Comparison of ENCODE assay signal across 25 mouse cellular contexts in genomic region chr19:54285481-54285880, GRCm38 (mm10).
DNase-seq lines count a peak whose midpoint lies in the region; ATAC-seq and TF ChIP-seq lines count a peak whose summit lies in the region.
"Had no signal": no experiment of that assay in that cellular context is flagged by ENCODE, and none has a peak within 500 bp of the region (broad histone marks: within the 10 kb centered on the region; RNA-seq: fewer than 3 reads in every experiment).

No protein-coding gene starts in this region.

- H3K4me1 ChIP-seq in midbrain, postnatal 0 days (ENCODE audit: insufficient read depth, low read length), result no peaks in the 10 kb centered on the region
- no peaks in the 10 kb centered on the region for H3K4me1 ChIP-seq in midbrain, embryonic 14.5 days (ENCODE audit: control insufficient read depth, insufficient read depth, low read length)
- H3K4me1 ChIP-seq in MEL (ENCODE audit: control insufficient read depth in 1 of 2, insufficient read depth in 2 of 2, low read length in 2 of 2), result no peaks in the 10 kb centered on the region
- H3K4me1 ChIP-seq in heart, embryonic 10.5 days, result no peaks in the 10 kb centered on the region
- H3K4me1 ChIP-seq: heart, embryonic 13.5 days; hindbrain, embryonic 15.5 days; intestine, embryonic 15.5 days; limb, embryonic 13.5 days had no signal

- TF ChIP-seq RAD21 in MEL (IDR thresholded peaks at IDR 0.05; ENCODE audit: low read depth, low read length), result no peak

- no peak overlapping the region for H3K27ac ChIP-seq in midbrain, postnatal 0 days (ENCODE audit: low read depth, low read length)
- H3K27ac ChIP-seq in midbrain, embryonic 14.5 days (replicated peaks; ENCODE audit: low read depth, low read length), result no peak overlapping the region
- H3K27ac ChIP-seq in MEL (ENCODE audit: control insufficient read depth, low read depth, low read length), result no peak overlapping the region
- no peak overlapping the region for H3K27ac ChIP-seq in heart, embryonic 10.5 days
- H3K27ac ChIP-seq: gastrocnemius, adult 2 months; heart, embryonic 13.5 days; hindbrain, embryonic 15.5 days; intestine, embryonic 15.5 days; limb, embryonic 13.5 days had no signal

- DNase-seq in midbrain, postnatal 0 days (ENCODE audit: low spot score), result peak; percentile 7
- DNase-seq in midbrain, embryonic 14.5 days, result no peak
- peak; percentile 36 for DNase-seq in MEL (ENCODE audit: low read depth, low spot score)
- peak; percentile 23 for DNase-seq in retina, embryonic 14.5 days (ENCODE audit: low spot score)
- no peak for DNase-seq in heart, embryonic 10.5 days (ENCODE audit: low spot score)
- no peak for DNase-seq in kidney, postnatal 36 days
- DNase-seq: adrenal gland, adult 8-10 months; cerebellum, adult 8-10 months; cerebellum, postnatal 25 days; gastrocnemius, adult 2 months; gastrocnemius, postnatal 36 days; heart, adult 18-20 months; heart, postnatal 10 days; kidney, adult 2 months; kidney, postnatal 4 days; lung, postnatal 36 days; thymus, adult 2 months; thymus, postnatal 36 days had no signal

- TF ChIP-seq CTCF in midbrain, postnatal 0 days (IDR thresholded peaks at IDR 0.05), result no peak
- no peak for TF ChIP-seq CTCF in MEL (IDR thresholded peaks at IDR 0.05 in 2 of 3, conservative IDR thresholded peaks at IDR 0.05 in 1 of 3; ENCODE audit: control insufficient read depth in 1 of 3, insufficient read depth in 1 of 3, low read depth in 2 of 3, low read length in 3 of 3, poor library complexity in 1 of 3, severe bottlenecking in 1 of 3)

- TF ChIP-seq EP300 in MEL (IDR thresholded peaks at IDR 0.05; ENCODE audit: low read depth in 1 of 2, low read length in 2 of 2), result no peak

- H3K4me2 ChIP-seq in midbrain, postnatal 0 days (ENCODE audit: low read depth, low read length, poor library complexity, severe bottlenecking), result no peak overlapping the region
- H3K4me2 ChIP-seq in midbrain, embryonic 14.5 days (ENCODE audit: low read length), result no peak overlapping the region
- H3K4me2 ChIP-seq: heart, embryonic 13.5 days; hindbrain, embryonic 15.5 days; intestine, embryonic 15.5 days; limb, embryonic 13.5 days; liver, embryonic 11.5 days; midbrain, embryonic 11.5 days had no signal

- H3K4me3 ChIP-seq in midbrain, postnatal 0 days (ENCODE audit: low read depth, low read length), result no peak overlapping the region
- no peak overlapping the region for H3K4me3 ChIP-seq in midbrain, embryonic 14.5 days (replicated peaks; ENCODE audit: low read depth, low read length)
- no peak overlapping the region for H3K4me3 ChIP-seq in MEL (ENCODE audit: control insufficient read depth in 1 of 2, insufficient read depth in 1 of 2, low read depth in 2 of 2, low read length in 2 of 2)
- H3K4me3 ChIP-seq in heart, embryonic 10.5 days, result no peak overlapping the region
- H3K4me3 ChIP-seq: gastrocnemius, adult 2 months; heart, embryonic 13.5 days; hindbrain, embryonic 15.5 days; intestine, embryonic 15.5 days; limb, embryonic 13.5 days had no signal

- no peaks in the 10 kb centered on the region for H3K79me2 ChIP-seq in MEL (ENCODE audit: control insufficient read depth, insufficient read depth, low read length, poor library complexity)

- ATAC-seq in midbrain, postnatal 0 days (ENCODE audit: low FRiP score), result no peak
- ATAC-seq in midbrain, embryonic 14.5 days (ENCODE audit: low FRiP score, low TSS enrichment), result no peak
- ATAC-seq: forebrain, embryonic 14.5 days; intestine, embryonic 15.5 days had no signal

- H3K9ac ChIP-seq in midbrain, postnatal 0 days (replicated peaks; ENCODE audit: low read length, poor library complexity, severe bottlenecking), result no peak overlapping the region
- H3K9ac ChIP-seq in midbrain, embryonic 14.5 days (replicated peaks; ENCODE audit: low read length), result no peak overlapping the region
- H3K9ac ChIP-seq in MEL (ENCODE audit: control insufficient read depth, low read depth, low read length, poor library complexity, severe bottlenecking), result no peak overlapping the region
- H3K9ac ChIP-seq: heart, embryonic 13.5 days; hindbrain, embryonic 15.5 days; intestine, embryonic 15.5 days; limb, embryonic 13.5 days had no signal

- no peaks in the 10 kb centered on the region for H3K36me3 ChIP-seq in midbrain, postnatal 0 days (ENCODE audit: insufficient read depth, low read length)
- no peaks in the 10 kb centered on the region for H3K36me3 ChIP-seq in midbrain, embryonic 14.5 days (ENCODE audit: control insufficient read depth, insufficient read depth, low read length)
- no peaks in the 10 kb centered on the region for H3K36me3 ChIP-seq in MEL (ENCODE audit: control insufficient read depth in 1 of 2, insufficient read depth in 2 of 2, low read length in 2 of 2)
- no peaks in the 10 kb centered on the region for H3K36me3 ChIP-seq in heart, embryonic 10.5 days
- H3K36me3 ChIP-seq: heart, embryonic 13.5 days; hindbrain, embryonic 15.5 days; intestine, embryonic 15.5 days; limb, embryonic 13.5 days had no signal

- TF ChIP-seq POLR2A in MEL (IDR thresholded peaks at IDR 0.05; ENCODE audit: control insufficient read depth in 1 of 2, insufficient read depth in 1 of 2, low read depth in 1 of 2, low read length in 2 of 2, poor library complexity in 1 of 2), result no peak

- no peaks in the 10 kb centered on the region for H3K27me3 ChIP-seq in midbrain, postnatal 0 days (ENCODE audit: insufficient read depth, low read length)
- H3K27me3 ChIP-seq in midbrain, embryonic 14.5 days (ENCODE audit: control insufficient read depth, insufficient read depth, low read length), result no peaks in the 10 kb centered on the region
- H3K27me3 ChIP-seq in MEL (ENCODE audit: control insufficient read depth in 1 of 2, insufficient read depth in 2 of 2, low read length in 2 of 2), result peaks cover 0 to 2% of the 10 kb centered on the region in 2 experiments; a peak in 2 of 4 replicates
- no peaks in the 10 kb centered on the region for H3K27me3 ChIP-seq in heart, embryonic 10.5 days (ENCODE audit: insufficient read depth, poor library complexity, severe bottlenecking)
- H3K27me3 ChIP-seq: heart, embryonic 13.5 days; hindbrain, embryonic 15.5 days; intestine, embryonic 15.5 days; limb, embryonic 13.5 days had no signal

- no peaks in the 10 kb centered on the region for H3K9me3 ChIP-seq in midbrain, postnatal 0 days (ENCODE audit: low read length)
- H3K9me3 ChIP-seq in midbrain, embryonic 14.5 days (ENCODE audit: control insufficient read depth, low read length), result no peaks in the 10 kb centered on the region
- H3K9me3 ChIP-seq in MEL (replicated peaks; ENCODE audit: insufficient read depth, low read length), result no peaks in the 10 kb centered on the region
- no peaks in the 10 kb centered on the region; the same call in 1 of the 2 replicates for H3K9me3 ChIP-seq in heart, embryonic 10.5 days
- H3K9me3 ChIP-seq: hindbrain, embryonic 15.5 days; intestine, embryonic 15.5 days; limb, embryonic 13.5 days had no signal

TF ChIP-seq in MEL, 35 proteins besides CTCF, POLR2A, EP300 and RAD21:
- TF ChIP-seq ZC3H11A (IDR thresholded peaks at IDR 0.05; ENCODE audit: low read depth, low read length), result peak; percentile 74
- no peak for TF ChIP-seq NELFE (IDR thresholded peaks at IDR 0.05; ENCODE audit: low read depth, low read length)
- TF ChIP-seq CHD2 (IDR thresholded peaks at IDR 0.05; ENCODE audit: low read length), result no peak
- TF ChIP-seq KAT2A (conservative IDR thresholded peaks at IDR 0.05; ENCODE audit: low read depth, low read length), result no peak
- TF ChIP-seq USF2 (IDR thresholded peaks at IDR 0.05; ENCODE audit: borderline replicate concordance in 1 of 2, insufficient read depth in 1 of 2, low read depth in 1 of 2, low read length in 2 of 2), result no peak
- TF ChIP-seq MXI1 (IDR thresholded peaks at IDR 0.05; ENCODE audit: low read depth, low read length), result no peak
- TF ChIP-seq HCFC1 (IDR thresholded peaks at IDR 0.05; ENCODE audit: low read depth, low read length), result no peak

Comparison
In these comparisons a context has a peak if more than half of its experiments do, and no peak if none do; other contexts are left out.
1. DNase-seq: peak in midbrain, postnatal 0 days (single experiment), MEL (single experiment) and retina, embryonic 14.5 days (single experiment); none in midbrain, embryonic 14.5 days (single experiment), heart, embryonic 10.5 days (single experiment) and kidney, postnatal 36 days (0 of 2).